Mouse (Mus musculus) intestine, postnatal 0 days (tissue): ENCODE data around the gene Loxl1. TPM values are rescaled to one million over a fixed set of nuclear protein-coding genes. Genes with fewer than 3 reads are reported as not detected.

Experiments used
- ATAC-seq: fragments of 200-750 bp; cut with Nextera tagmentation; 2 replicates; pipeline ENCODE4 v1.8.0; 2017; ENCODE audit warnings: mild to moderate bottlenecking, moderate TSS enrichment, moderate library complexity
- H3K27ac ChIP-seq: fragments of 300-500 bp; sonication (generic); 2 replicates; pipeline ENCODE4 v1.5.1; 2014; ENCODE audit warnings: mild to moderate bottlenecking, low read depth, low read length, moderate library complexity
- H3K27me3 ChIP-seq: fragments of 300-500 bp; sonication (generic); replicated peaks from 2 replicates; pipeline ENCODE4 v1.6.1; 2014; ENCODE audit warnings: low read length, mixed read lengths; ENCODE audit not compliant: control insufficient read depth, insufficient read depth
- H3K36me3 ChIP-seq: fragments of 300-500 bp; sonication (generic); 2 replicates; pipeline ENCODE4 v1.6.1; 2014; ENCODE audit warnings: mild to moderate bottlenecking, moderate library complexity; ENCODE audit not compliant: control insufficient read depth, insufficient read depth
- H3K4me1 ChIP-seq: fragments of 300-500 bp; sonication (generic); replicated peaks from 2 replicates; pipeline ENCODE4 v1.6.1; 2014; ENCODE audit warnings: antibody characterized with exemption, low read length, mixed read lengths; ENCODE audit not compliant: control insufficient read depth, insufficient read depth
- H3K4me2 ChIP-seq: fragments of 300-500 bp; sonication (generic); replicated peaks from 2 replicates; pipeline ENCODE4 v1.6.1; 2014; ENCODE audit warnings: low read depth, mild to moderate bottlenecking, moderate library complexity
- H3K4me3 ChIP-seq: fragments of 300-500 bp; sonication (generic); 2 replicates; pipeline ENCODE4 v1.5.1; 2014; ENCODE audit warnings: low read depth, low read length
- H3K9ac ChIP-seq: fragments of 300-500 bp; sonication (generic); 2 replicates; pipeline ENCODE4 v1.6.1; 2014; ENCODE audit warnings: mild to moderate bottlenecking, low read depth, low read length
- H3K9me3 ChIP-seq: fragments of 300-500 bp; sonication (generic); 2 replicates; pipeline ENCODE4 v1.6.1; 2016; ENCODE audit warnings: mixed run types; ENCODE audit not compliant: control insufficient read depth
- CTCF ChIP-seq: sonication (generic); IDR thresholded peaks from 2 replicates; pipeline ENCODE4 v1.5.1; 2016; ENCODE audit warnings: low read depth, mild to moderate bottlenecking, control low read depth, antibody characterized with exemption, moderate library complexity
- WGBS: fragments of 180-500 bp; shearing (Covaris S2); extraction: QIAGEN DNeasy Blood & Tissue Kit; methylation state at CpG from one replicate; pipeline ENCODE4 v1.1.7; 2014; 5-methylcytosine and 5-hydroxymethylcytosine counted together
- polyA plus RNA-seq: library from polyadenylated mRNA; unstranded; fragments of >200 nt; fragmentation: Nextera tagmentation; extraction: Ambion mirVana; gene quantifications from 2 replicates; pipeline ENCODE4 v1.2.1, GENCODE M21; 2015

Gene Loxl1
- polyA plus RNA-seq, 1 experiment from 2014 or later: 21.6 TPM

DNA sequence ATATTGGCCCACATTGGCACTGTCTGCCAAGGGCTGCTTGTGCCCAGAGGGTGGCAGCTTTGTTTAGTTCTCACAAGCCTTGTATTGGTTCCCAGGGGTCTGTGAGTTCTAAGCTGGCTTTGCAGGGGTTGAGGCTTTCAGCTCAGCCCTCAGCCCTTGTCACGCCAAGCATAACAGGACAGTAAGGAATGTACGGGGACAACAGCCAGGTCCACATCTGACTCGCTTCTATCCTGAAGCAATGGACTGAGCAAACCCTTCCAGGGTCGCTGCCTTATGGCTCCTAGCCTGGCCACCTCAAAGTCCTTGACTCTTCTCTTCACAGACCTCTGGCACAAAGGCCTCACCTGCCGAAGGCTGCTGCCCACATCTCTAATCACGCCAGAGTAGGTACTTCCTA lies 34.8 kb upstream of the Loxl1 start:
- H3K4me1 ChIP-seq: no peaks in the 10 kb centered on the region
- no peak for ATAC-seq
- no peak for TF ChIP-seq CTCF
- WGBS: 86% methylated on average over 6 of the region's 6 CpGs
- H3K9ac ChIP-seq: no peak overlapping the region
- no peak overlapping the region for H3K4me3 ChIP-seq
- H3K9me3 ChIP-seq: no peaks in the 10 kb centered on the region
- H3K27me3 ChIP-seq: no peaks in the 10 kb centered on the region
- H3K36me3 ChIP-seq: no peaks in the 10 kb centered on the region
- H3K4me2 ChIP-seq: no peak overlapping the region
- H3K27ac ChIP-seq: no peak overlapping the region

DNA sequence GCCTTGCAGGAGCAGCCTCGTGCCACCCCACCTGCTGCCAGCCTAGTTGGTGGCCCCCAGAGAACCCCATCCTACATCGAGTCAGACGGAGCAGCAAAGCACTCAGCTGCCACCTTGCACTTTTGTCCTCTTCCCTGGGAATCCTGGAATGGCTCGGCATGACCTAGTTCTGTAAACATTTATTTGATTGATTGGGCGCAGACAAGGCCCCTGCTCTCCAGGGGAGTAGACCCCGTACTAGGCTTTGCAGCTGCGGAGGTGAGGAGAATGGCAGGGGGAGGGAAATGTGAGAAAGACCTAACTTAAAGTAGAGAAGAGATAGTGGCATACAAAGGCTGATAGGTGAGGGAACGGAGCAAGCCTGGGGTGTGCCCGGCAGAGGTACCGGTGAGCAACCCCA lies 33.5 kb upstream of the Loxl1 start:
- no peak overlapping the region for H3K27ac ChIP-seq
- no peak for ATAC-seq
- WGBS: 10% methylated on average over 10 of the region's 10 CpGs

DNA sequence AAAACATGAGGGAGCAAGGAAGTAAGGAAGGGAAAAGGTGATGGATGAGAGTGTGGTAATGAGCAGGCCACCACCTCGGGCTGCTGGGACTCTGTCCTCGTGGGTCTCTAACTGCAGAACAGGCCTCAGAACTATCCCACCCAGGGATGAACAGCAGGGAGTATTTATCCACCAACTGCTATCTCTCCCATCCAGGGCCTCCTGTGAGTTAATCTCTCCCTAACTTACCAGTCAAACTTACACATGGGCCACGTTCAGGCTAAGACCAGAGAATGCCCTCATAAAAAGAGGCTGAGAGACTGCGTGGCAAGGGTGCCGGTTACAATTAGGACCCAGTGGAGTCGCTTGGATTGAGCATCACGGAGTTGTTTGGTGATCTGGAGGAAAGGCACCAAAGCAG lies 33.0 kb upstream of the Loxl1 start:
- 59% methylated on average over 7 of the region's 7 CpGs for WGBS
- no peaks in the 10 kb centered on the region for H3K9me3 ChIP-seq
- ATAC-seq: no peak
- no peak for TF ChIP-seq CTCF
- no peak overlapping the region for H3K27ac ChIP-seq
- no peak overlapping the region for H3K9ac ChIP-seq
- H3K4me2 ChIP-seq: no peak overlapping the region
- no peaks in the 10 kb centered on the region for H3K36me3 ChIP-seq
- H3K4me1 ChIP-seq: no peaks in the 10 kb centered on the region
- H3K27me3 ChIP-seq: no peaks in the 10 kb centered on the region
- no peak overlapping the region for H3K4me3 ChIP-seq

More for the DNA sequence above, 33.5 kb upstream of the Loxl1 start:
- Histone ChIP-seq H3K9ac (no peak overlapping the region), H3K27me3 (no peaks in the 10 kb centered on the region), H3K36me3 (no peaks in the 10 kb centered on the region), H3K4me1 (no peaks in the 10 kb centered on the region), H3K9me3 (no peaks in the 10 kb centered on the region), H3K4me2 (no peak overlapping the region), H3K4me3 (no peak overlapping the region)
- TF ChIP-seq CTCF: no peak

DNA sequence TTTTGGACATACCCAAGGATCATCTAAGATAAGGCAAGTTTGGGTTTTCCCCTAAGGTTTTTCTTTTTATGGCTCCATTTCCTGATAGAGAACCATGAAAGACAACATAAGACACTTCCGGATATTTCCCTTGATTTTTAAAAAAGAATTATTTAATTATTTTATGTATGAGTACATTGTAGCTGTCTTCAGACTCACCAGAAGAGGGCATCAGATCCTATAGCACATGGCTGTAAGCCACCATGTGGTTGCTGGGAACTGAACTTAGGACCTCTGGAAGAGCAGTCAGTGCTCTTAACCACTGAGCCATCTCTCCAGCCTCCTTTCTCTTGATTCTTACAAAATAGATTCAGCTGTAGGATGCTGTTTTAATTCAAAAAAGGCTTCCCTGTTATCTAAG lies 28.8 kb upstream of the Loxl1 start:
- no peak for ATAC-seq
- Histone ChIP-seq H3K4me2 (no peak overlapping the region), H3K9ac (no peak overlapping the region), H3K36me3 (no peaks in the 10 kb centered on the region), H3K9me3 (no peaks in the 10 kb centered on the region), H3K4me1 (no peaks in the 10 kb centered on the region), H3K4me3 (no peak overlapping the region), H3K27ac (no peak overlapping the region), H3K27me3 (no peaks in the 10 kb centered on the region)
- TF ChIP-seq CTCF: no peak
- WGBS: 78% methylated on average over 1 of the region's 1 CpGs

DNA sequence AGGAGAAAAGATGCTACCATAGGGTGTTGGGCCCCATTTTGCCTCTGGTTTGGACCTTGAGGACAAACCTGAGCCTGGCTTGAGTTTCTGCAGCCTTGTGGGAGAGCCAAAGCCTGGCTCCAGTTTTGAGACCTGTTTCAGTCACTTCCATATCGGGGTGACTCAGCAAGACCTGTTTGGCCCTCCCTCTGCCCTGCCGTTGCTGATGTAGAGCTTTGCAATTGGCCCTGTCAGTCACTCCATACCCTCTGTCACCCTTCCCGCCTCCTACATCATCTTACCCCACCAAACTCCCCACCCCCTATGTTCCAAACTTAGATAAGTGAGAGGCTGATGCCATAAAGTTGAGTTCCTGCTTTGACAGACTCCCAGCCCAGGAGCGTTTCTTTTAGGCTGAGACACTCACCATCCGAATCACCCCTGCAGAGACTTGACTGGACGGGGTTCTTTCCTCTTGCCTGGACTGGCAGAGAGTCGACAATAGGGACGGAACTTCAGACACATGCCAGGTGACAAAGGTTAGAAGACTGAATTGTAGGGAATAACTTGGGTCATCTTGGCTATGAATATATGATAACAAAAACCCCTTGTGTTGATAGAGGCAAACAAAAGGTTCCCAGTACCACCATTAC lies 23.8 kb upstream of the Loxl1 start:
- no peaks in the 10 kb centered on the region for H3K36me3 ChIP-seq
- TF ChIP-seq CTCF: no peak
- no peak overlapping the region for H3K9ac ChIP-seq
- H3K4me3 ChIP-seq: no peak overlapping the region
- H3K4me2 ChIP-seq: no peak overlapping the region
- no peak for ATAC-seq
- no peaks in the 10 kb centered on the region for H3K4me1 ChIP-seq
- H3K27me3 ChIP-seq: no peaks in the 10 kb centered on the region
- no peak overlapping the region for H3K27ac ChIP-seq
- no peaks in the 10 kb centered on the region for H3K9me3 ChIP-seq
- 65% methylated on average over 8 of the region's 8 CpGs for WGBS

DNA sequence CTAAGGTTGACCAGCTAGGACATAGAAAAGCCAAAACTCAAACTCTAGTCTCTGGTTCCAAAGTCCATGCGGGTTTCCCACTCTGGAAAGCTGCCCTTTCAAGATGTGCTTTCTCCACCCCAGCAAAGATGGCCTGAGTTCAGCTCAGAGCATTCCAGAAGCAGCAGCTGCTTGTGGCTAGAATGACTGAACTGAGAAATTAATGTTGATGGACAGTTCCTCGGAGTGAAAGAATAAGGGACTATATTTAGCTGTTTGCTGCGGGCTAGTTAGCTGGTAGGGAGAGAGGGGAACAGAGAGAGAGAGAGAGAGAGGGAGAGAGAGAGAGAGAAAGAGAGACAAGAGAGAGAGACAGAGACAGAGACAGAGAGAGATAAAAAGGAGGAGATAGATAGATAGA lies 18.3 kb upstream of the Loxl1 start:
- Histone ChIP-seq H3K9ac (no peak overlapping the region), H3K36me3 (no peaks in the 10 kb centered on the region), H3K4me2 (no peak overlapping the region), H3K4me1 (no peaks in the 10 kb centered on the region), H3K27me3 (no peaks in the 10 kb centered on the region), H3K4me3 (no peak overlapping the region), H3K9me3 (no peaks in the 10 kb centered on the region), H3K27ac (no peak overlapping the region)
- ATAC-seq: no peak
- no peak for TF ChIP-seq CTCF
- WGBS: 42% methylated on average over 3 of the region's 3 CpGs

DNA sequence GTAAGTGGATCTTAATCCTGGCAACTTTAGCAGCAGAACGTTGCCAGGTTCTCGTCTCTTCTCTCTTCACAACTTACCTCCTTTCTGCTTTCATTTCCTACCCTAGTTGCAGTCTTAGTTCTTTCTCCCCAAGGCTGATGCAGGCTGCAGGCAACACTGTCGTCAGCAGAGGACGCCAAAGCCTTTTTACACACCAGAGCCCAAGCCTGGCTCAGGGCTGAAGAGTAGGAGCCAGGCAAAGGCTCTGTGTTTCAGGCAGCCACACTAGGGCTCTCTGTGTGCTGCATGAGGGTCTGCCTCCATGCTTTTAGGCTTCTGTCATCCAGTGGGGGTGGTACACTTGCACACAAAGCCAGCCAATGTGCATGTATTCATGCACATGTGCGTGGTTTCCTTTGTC lies 17.3 kb upstream of the Loxl1 start:
- Histone ChIP-seq H3K27ac (no peak overlapping the region), H3K9ac (no peak overlapping the region), H3K4me3 (no peak overlapping the region), H3K4me1 (no peaks in the 10 kb centered on the region), H3K9me3 (no peaks in the 10 kb centered on the region), H3K36me3 (no peaks in the 10 kb centered on the region), H3K4me2 (no peak overlapping the region), H3K27me3 (no peaks in the 10 kb centered on the region)
- 23% methylated on average over 5 of the region's 5 CpGs for WGBS
- TF ChIP-seq CTCF: peak; percentile 90
- no peak for ATAC-seq
